Mouse (Mus musculus) hindbrain, embryonic 13.5 days (tissue): Measurements from ENCODE around the gene Nup62cl. TPM values are rescaled to one million over a fixed set of nuclear protein-coding genes. Genes with fewer than 3 reads are reported as not detected.

Source experiments
- ATAC-seq: fragments of 200-750 bp; cut with Nextera tagmentation; 2 replicates; pipeline ENCODE4 v1.8.0; 2017; ENCODE audit warnings: moderate TSS enrichment; ENCODE audit not compliant: low FRiP score
- H3K27ac ChIP-seq: fragments of 300-500 bp; sonication (generic); 2 replicates; pipeline ENCODE4 v1.5.1; 2015; ENCODE audit warnings: inconsistent platforms, mild to moderate bottlenecking, moderate library complexity
- H3K27me3 ChIP-seq: fragments of 300-500 bp; sonication (generic); 2 replicates; pipeline ENCODE4 v1.6.1; 2015; ENCODE audit warnings: mild to moderate bottlenecking, inconsistent platforms
- H3K36me3 ChIP-seq: fragments of 300-500 bp; sonication (generic); 2 replicates; pipeline ENCODE4 v1.6.1; 2015; ENCODE audit warnings: mild to moderate bottlenecking, inconsistent platforms
- H3K4me1 ChIP-seq: fragments of 300-500 bp; sonication (generic); replicated peaks from 2 replicates; pipeline ENCODE4 v1.6.1; 2015; ENCODE audit warnings: inconsistent platforms
- H3K4me2 ChIP-seq: fragments of 300-500 bp; sonication (generic); 2 replicates; pipeline ENCODE4 v1.6.1; 2015; ENCODE audit warnings: inconsistent platforms, mild to moderate bottlenecking, moderate library complexity
- H3K4me3 ChIP-seq: fragments of 300-500 bp; sonication (generic); 2 replicates; pipeline ENCODE4 v1.5.1; 2015; ENCODE audit warnings: mild to moderate bottlenecking, inconsistent platforms
- H3K9ac ChIP-seq: fragments of 300-500 bp; sonication (generic); 2 replicates; pipeline ENCODE4 v1.6.1; 2015; ENCODE audit warnings: mild to moderate bottlenecking, inconsistent platforms
- H3K9me3 ChIP-seq: fragments of 300-500 bp; sonication (generic); 2 replicates; pipeline ENCODE4 v1.6.1; 2016; ENCODE audit warnings: inconsistent platforms
- WGBS: fragments of 180-500 bp; shearing (Covaris S2); methylation state at CpG from one replicate; pipeline ENCODE4 v1.1.7; 2015; 5-methylcytosine and 5-hydroxymethylcytosine counted together
- polyA plus RNA-seq: library from polyadenylated mRNA; unstranded; fragments of >200 nt; fragmentation: Nextera tagmentation; extraction: Ambion mirVana; gene quantifications from 2 replicates; pipeline ENCODE4 v1.2.1, GENCODE M21; 2015

Gene Nup62cl
- 1.0 TPM in 2 replicates for polyA plus RNA-seq

GRCm38 (mm10) chrX:140062135-140062975 is at the start of gene Nup62cl, which contains the start of gene Pih1h3b:
Gene Nup62cl, minus strand, starts transcription at chrX:140062712.
Gene Pih1h3b, plus strand, starts transcription at chrX:140062879.
- Histone ChIP-seq H3K4me2 (peak within 1 kb of the TSS; percentile 57), H3K9me3 (0 out of 2 replicates have a peak, but pooled peaks cover 4% of the 10 kb centered on the region), H3K36me3 (no peaks in the 10 kb centered on the region), H3K27me3 (peaks cover 40% of the 10 kb centered on the region), H3K4me1 (0 out of 2 replicates have a peak, but pooled peaks cover 7% of the 10 kb centered on the region), H3K4me3 (peak within 1 kb of the TSS; percentile 39), H3K27ac (no peak within 1 kb of the TSS), H3K9ac (no peak within 1 kb of the TSS)
- WGBS, result 19% methylated on average over 64 of the region's 64 CpGs
- ATAC-seq, result peak; percentile 49; the same call in 1 of the 2 replicates

DNA sequence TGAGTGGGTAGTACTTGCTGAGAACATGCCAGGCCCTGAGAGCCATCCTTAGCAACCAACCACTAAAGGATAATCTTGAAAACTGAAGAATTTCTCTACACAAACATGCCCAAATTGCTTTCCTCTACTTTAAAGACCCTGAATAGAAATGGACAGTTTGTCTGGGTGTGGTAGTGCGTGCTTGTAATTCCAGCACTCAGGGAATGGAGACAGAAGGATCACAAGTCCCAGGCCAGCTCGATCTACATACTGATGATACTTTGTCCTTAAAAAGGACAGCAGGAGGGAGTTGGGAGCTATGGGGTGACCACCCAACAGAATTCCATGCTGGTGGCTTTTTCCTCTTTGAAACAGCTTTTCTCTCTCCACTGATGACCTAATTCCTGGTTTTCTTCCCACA is 31.6 kb upstream of the Nup62cl start:
- Histone ChIP-seq H3K36me3 (no peaks in the 10 kb centered on the region), H3K4me1 (no peaks in the 10 kb centered on the region), H3K27ac (no peak overlapping the region), H3K4me3 (no peak overlapping the region), H3K27me3 (0 out of 2 replicates have a peak, but pooled peaks cover 8% of the 10 kb centered on the region), H3K4me2 (no peak overlapping the region), H3K9ac (no peak overlapping the region), H3K9me3 (no peaks in the 10 kb centered on the region)
- no peak for ATAC-seq
- 81% methylated on average over 2 of the region's 2 CpGs for WGBS

DNA sequence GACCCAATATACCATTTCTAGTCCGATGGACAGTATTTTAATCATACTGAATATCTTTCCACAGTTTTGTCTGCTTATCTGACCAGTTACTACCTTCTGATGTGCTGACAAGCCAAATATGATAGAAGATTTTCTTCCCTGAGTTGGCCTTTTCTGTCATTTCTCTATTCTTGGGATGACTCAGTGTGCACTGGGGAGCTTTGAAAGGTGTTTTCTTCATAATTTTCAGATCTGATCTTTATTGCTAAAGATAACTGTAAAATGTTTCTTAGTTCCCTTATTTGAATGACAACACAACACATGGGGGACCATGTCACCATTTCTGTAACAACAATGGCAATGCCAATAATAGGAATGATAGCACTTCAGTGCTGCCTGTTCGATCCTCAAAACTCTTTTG is 20.0 kb upstream of the Nup62cl start:
- Histone ChIP-seq H3K9ac (no peak overlapping the region), H3K4me3 (no peak overlapping the region), H3K4me1 (no peaks in the 10 kb centered on the region), H3K27me3 (0 out of 2 replicates have a peak, but pooled peaks cover 3% of the 10 kb centered on the region), H3K9me3 (no peaks in the 10 kb centered on the region), H3K4me2 (no peak overlapping the region), H3K27ac (no peak overlapping the region), H3K36me3 (no peaks in the 10 kb centered on the region)
- 93% methylated on average over 2 of the region's 2 CpGs for WGBS
- ATAC-seq, result no peak

DNA sequence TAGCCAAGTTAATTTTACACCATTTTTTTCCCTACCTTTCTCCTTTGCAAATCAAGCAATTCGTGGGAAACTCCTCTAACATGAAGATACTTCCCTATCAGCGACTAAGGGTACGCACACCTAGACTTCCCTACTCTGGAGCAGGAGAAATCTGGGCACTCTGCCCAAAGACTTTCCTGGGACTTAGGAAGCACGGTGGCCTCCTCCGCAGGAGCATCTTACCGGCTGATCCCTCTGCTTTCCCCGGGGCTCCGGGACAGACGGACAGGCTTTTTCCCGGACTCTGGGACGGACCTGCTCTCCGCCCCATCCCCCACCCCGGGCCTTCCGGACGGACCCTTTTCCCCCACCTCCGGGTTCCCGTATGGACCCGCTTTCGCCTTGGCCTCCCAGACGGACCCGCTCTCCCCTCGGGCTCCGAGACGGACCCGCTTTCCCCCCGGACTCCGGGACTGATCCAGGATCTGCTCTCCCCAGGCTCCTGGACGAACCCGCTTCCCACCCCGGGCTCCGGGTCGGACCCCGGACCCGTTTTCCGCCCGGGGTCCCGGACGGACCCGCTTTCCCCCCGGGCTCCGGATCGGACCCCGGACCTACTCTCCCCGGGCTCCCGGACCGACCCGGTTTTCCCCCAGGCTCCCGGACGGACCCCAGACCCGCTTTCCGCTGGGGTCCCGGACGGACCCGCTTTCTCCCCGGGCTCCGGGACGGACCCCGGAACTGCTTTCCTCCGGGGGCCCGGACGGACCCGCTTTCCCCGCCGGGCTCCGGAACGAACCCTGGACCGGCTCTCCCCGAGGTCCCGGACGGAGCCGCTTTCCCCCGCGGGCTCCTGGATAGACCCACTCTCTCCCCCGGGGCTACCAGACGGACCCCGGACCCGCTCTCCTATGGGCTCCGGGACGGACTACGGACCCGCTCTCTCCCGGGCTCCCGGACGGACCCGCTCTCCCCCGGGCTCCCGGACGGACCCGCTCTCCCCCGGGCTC is 1.3 kb downstream of the Nup62cl start:
- Histone ChIP-seq H3K27ac (no peak overlapping the region), H3K9me3 (0 out of 2 replicates have a peak, but pooled peaks cover 4% of the 10 kb centered on the region), H3K9ac (no peak overlapping the region), H3K4me2 (peak overlapping the region; percentile 57), H3K4me3 (peak overlapping the region; percentile 39), H3K4me1 (0 out of 2 replicates have a peak, but pooled peaks cover 7% of the 10 kb centered on the region), H3K27me3 (peaks cover 40% of the 10 kb centered on the region), H3K36me3 (no peaks in the 10 kb centered on the region)
- 13% methylated on average over 84 of the region's 90 CpGs for WGBS
- ATAC-seq, result no peak

GRCm38 (mm10) chrX:139998691-139999065 is 63.8 kb downstream of the Nup62cl start:
- ATAC-seq, result peak; percentile 64
- peaks cover 2% of the 10 kb centered on the region; the same call in 1 of the 2 replicates for H3K27me3 ChIP-seq
- 84% methylated on average over 4 of the region's 4 CpGs for WGBS
- H3K36me3 ChIP-seq, result peaks cover 7% of the 10 kb centered on the region; the same call in 1 of the 2 replicates
- H3K9me3 ChIP-seq, result no peaks in the 10 kb centered on the region
- H3K4me2 ChIP-seq, result no peak overlapping the region
- H3K4me3 ChIP-seq, result peak overlapping the region; percentile 59; the same call in 1 of the 2 replicates
- H3K27ac ChIP-seq, result no peak overlapping the region
- H3K9ac ChIP-seq, result no peak overlapping the region
- no peaks in the 10 kb centered on the region for H3K4me1 ChIP-seq

GRCm38 (mm10) chrX:139997740-139998690 is 64.5 kb downstream of the Nup62cl start, which contains the start of gene Rbm41:
Gene Rbm41, minus strand, starts transcription at chrX:139998595.
- 18% methylated on average over 25 of the region's 25 CpGs for WGBS

GRCm38 (mm10) chrX:139982115-139982514 is 80.4 kb downstream of the Nup62cl start:
- H3K4me3 ChIP-seq, result no peak overlapping the region

More at GRCm38 (mm10) chrX:139997740-139998690, 64.5 kb downstream of the Nup62cl start, which contains the start of gene Rbm41:
- Histone ChIP-seq H3K36me3 (peaks cover 8% of the 10 kb centered on the region; the same call in 1 of the 2 replicates), H3K4me1 (no peaks in the 10 kb centered on the region), H3K4me2 (peak within 1 kb of the TSS; percentile 59), H3K9ac (peak within 1 kb of the TSS; percentile 75), H3K9me3 (no peaks in the 10 kb centered on the region), H3K4me3 (peak within 1 kb of the TSS; percentile 59), H3K27me3 (peaks cover 2% of the 10 kb centered on the region; the same call in 1 of the 2 replicates), H3K27ac (peak within 1 kb of the TSS; percentile 58; the same call in 1 of the 2 replicates)
- ATAC-seq, result peak; percentile 97

More at GRCm38 (mm10) chrX:139982115-139982514, 80.4 kb downstream of the Nup62cl start:
- Histone ChIP-seq H3K4me2 (no peak overlapping the region), H3K27me3 (no peaks in the 10 kb centered on the region), H3K9ac (no peak overlapping the region), H3K9me3 (no peaks in the 10 kb centered on the region), H3K27ac (no peak overlapping the region), H3K36me3 (no peaks in the 10 kb centered on the region), H3K4me1 (no peaks in the 10 kb centered on the region)
- 83% methylated on average over 5 of the region's 5 CpGs for WGBS
- no peak for ATAC-seq

Other genes with a start within 250 kb of the Nup62cl start
- gene Morc4, start 191.0 kb downstream of the Nup62cl start, polyA plus RNA-seq, result 4.4 and 4.6 TPM in 2 replicates
- gene Rbm41, start 64.1 kb downstream of the Nup62cl start, polyA plus RNA-seq, result 5.6 and 6.0 TPM in 2 replicates
- gene Pih1h3b, start 167 bp upstream of the Nup62cl start, polyA plus RNA-seq, result 0.10 TPM in 1 of 2 replicates, not detected in the other